In genomic region chr9:60887389-60887811, GRCm38 (mm10) we compare ENCODE assay signal across 8 mouse cellular contexts.
DNase-seq lines count a peak whose midpoint lies in the region; ATAC-seq and TF ChIP-seq lines count a peak whose summit lies in the region.

No protein-coding gene starts in this region.

- H3K36me3 ChIP-seq in hindbrain, embryonic 15.5 days = no peaks in the 10 kb centered on the region
- no peaks in the 10 kb centered on the region for H3K36me3 ChIP-seq in midbrain, embryonic 16.5 days (ENCODE audit: control insufficient read depth, insufficient read depth, low read length)

- no peak overlapping the region for H3K9ac ChIP-seq in hindbrain, embryonic 15.5 days
- H3K9ac ChIP-seq in midbrain, embryonic 16.5 days (ENCODE audit: low read depth, low read length) = no peak overlapping the region

- peaks cover 27% of the 10 kb centered on the region for H3K4me1 ChIP-seq in hindbrain, embryonic 15.5 days (replicated peaks)
- H3K4me1 ChIP-seq in midbrain, embryonic 16.5 days (ENCODE audit: control insufficient read depth, insufficient read depth, low read length) = peaks cover 22% of the 10 kb centered on the region

- DNase-seq in left cerebral cortex, postnatal 25 days (ENCODE audit: low spot score in 2 of 2) = peak; percentile 13 to 26
- DNase-seq in left cerebral cortex, adult 9 months (ENCODE audit: low spot score in 2 of 2) = no peak
- DNase-seq in brain, embryonic 14.5 days (ENCODE audit: low read depth) = peak; percentile 84
- no peak for DNase-seq in cerebellum, adult 11 months
- no peak for DNase-seq in testis, postnatal 10 days (ENCODE audit: low spot score)
- DNase-seq in cerebellum, adult 18-20 months = no peak

- H3K4me3 ChIP-seq in hindbrain, embryonic 15.5 days = no peak overlapping the region
- no peak overlapping the region for H3K4me3 ChIP-seq in midbrain, embryonic 16.5 days (ENCODE audit: low read depth, low read length)

- intact Hi-C loops in left cerebral cortex, postnatal 25 days (cut with DNase I) = no loop called here

- no peaks in the 10 kb centered on the region for H3K27me3 ChIP-seq in hindbrain, embryonic 15.5 days
- H3K27me3 ChIP-seq in midbrain, embryonic 16.5 days (ENCODE audit: control insufficient read depth, insufficient read depth, low read depth, low read length) = peaks cover 6% of the 10 kb centered on the region; the same call in 1 of the 2 replicates

- 42% methylated on average over 9 of the region's 9 CpGs for WGBS in hindbrain, embryonic 15.5 days
- WGBS in midbrain, embryonic 16.5 days = 39% methylated on average over 9 of the region's 9 CpGs

- H3K9me3 ChIP-seq in hindbrain, embryonic 15.5 days = no peaks in the 10 kb centered on the region
- H3K9me3 ChIP-seq in midbrain, embryonic 16.5 days (replicated peaks; ENCODE audit: control insufficient read depth, low read length, poor library complexity, severe bottlenecking) = no peaks in the 10 kb centered on the region

- TF ChIP-seq CTCF in brain, embryonic 14.5 days (IDR thresholded peaks at IDR 0.05; ENCODE audit: borderline replicate concordance, extremely low read depth, insufficient read depth, insufficient read length) = peak; percentile 51; the same call in 1 of the 2 replicates

- ATAC-seq in hindbrain, embryonic 15.5 days (ENCODE audit: low FRiP score, low read depth) = peak; percentile 47; the same call in 1 of the 2 replicates
- ATAC-seq in midbrain, embryonic 16.5 days = 0 out of 2 replicates have a peak, but pooled peaks have one; percentile 15

- H3K4me2 ChIP-seq in hindbrain, embryonic 15.5 days = peak overlapping the region; percentile 39; the same call in 1 of the 2 replicates
- H3K4me2 ChIP-seq in midbrain, embryonic 16.5 days (ENCODE audit: low read length) = peak overlapping the region; percentile 45

- TF ChIP-seq POLR2A in brain, embryonic 14.5 days (IDR thresholded peaks at IDR 0.05; ENCODE audit: borderline replicate concordance, extremely low read depth, insufficient read depth, insufficient read length, poor library complexity, severe bottlenecking) = no peak

- peak overlapping the region; percentile 57 for H3K27ac ChIP-seq in hindbrain, embryonic 15.5 days (replicated peaks)
- peak overlapping the region; percentile 53 for H3K27ac ChIP-seq in midbrain, embryonic 16.5 days (ENCODE audit: low read length)

Comparison
In these comparisons a context has a peak if more than half of its experiments do, and no peak if none do; other contexts are left out.
1. DNase-seq: peak in left cerebral cortex, postnatal 25 days (2 of 2) and brain, embryonic 14.5 days (single experiment); none in left cerebral cortex, adult 9 months (0 of 2), cerebellum, adult 11 months (single experiment), testis, postnatal 10 days (single experiment) and cerebellum, adult 18-20 months (0 of 2).